Mouse (Mus musculus): ENCODE measurements around the gene Ptpn18.
"Not testable (repeated sequence)": the region's sequence is repeated elsewhere in the genome, so short reads cannot be mapped to it uniquely, and the experiment has no call there.

The Ptpn18 gene

GRCm38 (mm10) chr1:34459284-34460060, at the start of gene Ptpn18:
Ptpn18 (plus strand) TSS chr1:34459762.
- peak; percentile 92 for DNase-seq (ENCODE audit: extremely low spot score, low spot score)

- no peak for DNase-seq (ENCODE audit: extremely low spot score, low spot score)
These were observed 31.1 kb upstream of the Ptpn18 start for GRCm38 (mm10) chr1:34428466-34428865.

GRCm38 (mm10) chr1:34429281-34429680, 30.3 kb upstream of the Ptpn18 start:
- no peak for DNase-seq (ENCODE audit: extremely low spot score, low spot score)

- DNase-seq (ENCODE audit: extremely low spot score, low spot score) = no peak
These were observed 28.6 kb upstream of the Ptpn18 start for GRCm38 (mm10) chr1:34430981-34431380.

GRCm38 (mm10) chr1:34431431-34431830, 28.1 kb upstream of the Ptpn18 start:
- no peak for DNase-seq (ENCODE audit: extremely low spot score, low spot score)

GRCm38 (mm10) chr1:34432411-34432775, 27.2 kb upstream of the Ptpn18 start:
- peak; percentile 17 for DNase-seq (ENCODE audit: extremely low spot score, low spot score)

GRCm38 (mm10) chr1:34432776-34433481, 26.6 kb upstream of the Ptpn18 start:
- peak; percentile 73 for DNase-seq (ENCODE audit: extremely low spot score, low spot score)

- peak; percentile 54 for DNase-seq (ENCODE audit: extremely low spot score, low spot score)
These were observed 25.6 kb upstream of the Ptpn18 start for GRCm38 (mm10) chr1:34433891-34434521.

GRCm38 (mm10) chr1:34434660-34435160, 24.9 kb upstream of the Ptpn18 start:
- peak; percentile 97 for DNase-seq (ENCODE audit: extremely low spot score, low spot score)

GRCm38 (mm10) chr1:34435371-34436120, 24.0 kb upstream of the Ptpn18 start:
- no peak for DNase-seq (ENCODE audit: extremely low spot score, low spot score)

GRCm38 (mm10) chr1:34436374-34436773, 23.2 kb upstream of the Ptpn18 start:
- no peak for DNase-seq (ENCODE audit: extremely low spot score, low spot score)

- not testable (repeated sequence) for DNase-seq (ENCODE audit: extremely low spot score, low spot score)
These were observed 22.2 kb upstream of the Ptpn18 start for GRCm38 (mm10) chr1:34437366-34437765.

GRCm38 (mm10) chr1:34438381-34439051, 21.0 kb upstream of the Ptpn18 start:
- no peak for DNase-seq (ENCODE audit: extremely low spot score, low spot score)

GRCm38 (mm10) chr1:34439215-34439960, 20.2 kb upstream of the Ptpn18 start, which contains the start of the genes Ccdc115 and Imp4:
Ccdc115 (minus strand) TSS chr1:34439672.
Imp4 (plus strand) TSS chr1:34439851.
- DNase-seq (ENCODE audit: extremely low spot score, low spot score) = peak; percentile 98

GRCm38 (mm10) chr1:34439961-34440630, 19.5 kb upstream of the Ptpn18 start:
- DNase-seq (ENCODE audit: extremely low spot score, low spot score) = no peak

- no peak for DNase-seq (ENCODE audit: extremely low spot score, low spot score)
These were observed 16.4 kb upstream of the Ptpn18 start for GRCm38 (mm10) chr1:34443124-34443523.

GRCm38 (mm10) chr1:34458431-34458830, 1.1 kb upstream of the Ptpn18 start:
- DNase-seq (ENCODE audit: extremely low spot score, low spot score) = no peak

- no peak for DNase-seq (ENCODE audit: extremely low spot score, low spot score)
These were observed 489 bp downstream of the Ptpn18 start for GRCm38 (mm10) chr1:34460061-34460441.

GRCm38 (mm10) chr1:34462766-34463165, 3.2 kb downstream of the Ptpn18 start:
- peak; percentile 57 for DNase-seq (ENCODE audit: extremely low spot score, low spot score)
